Mouse (Mus musculus) MEL (cell line): ENCODE data around the gene Nos1. TPM values are rescaled to one million over a fixed set of nuclear protein-coding genes. Genes with fewer than 3 reads are reported as not detected.

Experiments
- DNase-seq: peaks from one replicate; pipeline ENCODE4 v3.0.0; 2011; ENCODE audit warnings: low read depth, low spot score
- H3K27ac ChIP-seq: 2 replicates; pipeline ENCODE4 v1.5.1; 2012; ENCODE audit warnings: low read depth, mild to moderate bottlenecking, control low read depth, low read length, moderate library complexity; ENCODE audit not compliant: control insufficient read depth
- H3K27me3 ChIP-seq, 2 experiments: fragments of 150-350 bp in 1 of 2; sonication (generic) in 1 of 2; 2 replicates each; pipeline ENCODE4 v1.6.1; 2012; ENCODE audit warnings: low read length in 2 of 2, mild to moderate bottlenecking in 2 of 2, improper control_type of control experiment in 1 of 2, moderate library complexity in 1 of 2; ENCODE audit not compliant: insufficient read depth in 2 of 2, control insufficient read depth in 1 of 2
- H3K36me3 ChIP-seq, 2 experiments: 2 replicates each; pipeline ENCODE4 v1.6.1; 2012 to 2014; ENCODE audit warnings: low read length in 2 of 2, improper control_type of control experiment in 1 of 2, inconsistent platforms in 1 of 2, mild to moderate bottlenecking in 1 of 2; ENCODE audit not compliant: insufficient read depth in 2 of 2, control insufficient read depth in 1 of 2
- H3K4me1 ChIP-seq, 2 experiments: fragments of 150-350 bp in 1 of 2; sonication (generic) in 1 of 2; 2 replicates each; pipeline ENCODE4 v1.6.1; 2012; ENCODE audit warnings: low read length in 2 of 2, improper control_type of control experiment in 1 of 2, mild to moderate bottlenecking in 1 of 2; ENCODE audit not compliant: insufficient read depth in 2 of 2, control insufficient read depth in 1 of 2
- H3K4me3 ChIP-seq, 2 experiments: fragments of 150-350 bp in 1 of 2; sonication (generic) in 1 of 2; 2 replicates each; pipeline ENCODE4 v1.5.1; 2012; ENCODE audit warnings: low read depth in 2 of 2, low read length in 2 of 2, mild to moderate bottlenecking in 2 of 2, moderate library complexity in 2 of 2, control low read depth in 1 of 2, improper control_type of control experiment in 1 of 2; ENCODE audit not compliant: control insufficient read depth in 1 of 2, insufficient read depth in 1 of 2
- H3K79me2 ChIP-seq: 2 replicates; pipeline ENCODE4 v1.6.1; 2012; ENCODE audit warnings: mild to moderate bottlenecking, low read length, moderate library complexity; ENCODE audit not compliant: control insufficient read depth, poor library complexity, insufficient read depth
- H3K9ac ChIP-seq: 2 replicates; pipeline ENCODE4 v1.6.1; 2012; ENCODE audit warnings: low read depth, mild to moderate bottlenecking, control low read depth, low read length, moderate library complexity; ENCODE audit not compliant: control insufficient read depth, poor library complexity, severe bottlenecking
- H3K9me3 ChIP-seq: fragments of 150-350 bp; sonication (generic); replicated peaks from 2 replicates; pipeline ENCODE4 v1.6.1; 2012; ENCODE audit warnings: mild to moderate bottlenecking, low read length, improper control_type of control experiment, moderate library complexity; ENCODE audit not compliant: insufficient read depth
- CHD1 ChIP-seq: IDR thresholded peaks from 2 replicates; pipeline ENCODE4 v1.6.1; 2012; ENCODE audit warnings: low read depth, mild to moderate bottlenecking, inconsistent platforms, low read length, improper control_type of control experiment
- CHD2 ChIP-seq: IDR thresholded peaks from 2 replicates; pipeline ENCODE4 v1.6.1; 2011; ENCODE audit warnings: low read length, improper control_type of control experiment
- E2F4 ChIP-seq: IDR thresholded peaks from 2 replicates; pipeline ENCODE4 v1.6.1; 2011; ENCODE audit warnings: low read depth, low read length, improper control_type of control experiment, borderline replicate concordance
- ELF1 ChIP-seq: IDR thresholded peaks from 2 replicates; pipeline ENCODE4 v1.6.1; 2014; ENCODE audit warnings: low read depth, mild to moderate bottlenecking, inconsistent platforms, low read length, improper control_type of control experiment, moderate library complexity
- ETS1 ChIP-seq: IDR thresholded peaks from 2 replicates; pipeline ENCODE4 v1.6.1; 2012; ENCODE audit warnings: low read depth, mild to moderate bottlenecking, inconsistent platforms, low read length, improper control_type of control experiment, moderate library complexity
- GATA1 ChIP-seq: IDR thresholded peaks from 2 replicates; pipeline ENCODE4 v1.6.1; 2011; ENCODE audit warnings: low read depth, low read length, improper control_type of control experiment
- HCFC1 ChIP-seq: IDR thresholded peaks from 2 replicates; pipeline ENCODE4 v1.6.1; 2012; ENCODE audit warnings: low read depth, mild to moderate bottlenecking, inconsistent platforms, low read length, improper control_type of control experiment, moderate library complexity
- JUND ChIP-seq: IDR thresholded peaks from 2 replicates; pipeline ENCODE4 v1.6.1; 2011; ENCODE audit warnings: low read depth, mild to moderate bottlenecking, improper control_type of control experiment, low read length
- MAX ChIP-seq: IDR thresholded peaks from 2 replicates; pipeline ENCODE4 v1.6.1; 2011; ENCODE audit warnings: low read length, improper control_type of control experiment
- MEF2A ChIP-seq: IDR thresholded peaks from 2 replicates; pipeline ENCODE4 v1.6.1; 2014; ENCODE audit warnings: low read depth, mild to moderate bottlenecking, inconsistent platforms, low read length, improper control_type of control experiment; ENCODE audit not compliant: poor library complexity, insufficient replicate concordance, severe bottlenecking; ENCODE audit errors: extremely low read depth
- MYB ChIP-seq: IDR thresholded peaks from 2 replicates; pipeline ENCODE4 v1.6.1; 2011; ENCODE audit warnings: mild to moderate bottlenecking, low read depth, low read length, improper control_type of control experiment
- MYC ChIP-seq: IDR thresholded peaks from 2 replicates; pipeline ENCODE4 v1.6.1; 2011; ENCODE audit warnings: low read depth, mild to moderate bottlenecking, low read length, improper control_type of control experiment, moderate library complexity
- NELFE ChIP-seq: IDR thresholded peaks from 2 replicates; pipeline ENCODE4 v1.6.1; 2011; ENCODE audit warnings: low read depth, low read length, improper control_type of control experiment
- NRF1 ChIP-seq: IDR thresholded peaks from 2 replicates; pipeline ENCODE4 v1.6.1; 2014; ENCODE audit warnings: low read depth, mild to moderate bottlenecking, inconsistent platforms, low read length, improper control_type of control experiment, moderate library complexity; ENCODE audit not compliant: poor library complexity, insufficient read depth, severe bottlenecking
- POLR2A ChIP-seq, 2 experiments: IDR thresholded peaks; 2 replicates each; pipeline ENCODE4 v1.6.1; 2011 to 2012; ENCODE audit warnings: low read length in 2 of 2, mild to moderate bottlenecking in 2 of 2, control low read depth in 1 of 2, improper control_type of control experiment in 1 of 2, low read depth in 1 of 2, moderate library complexity in 1 of 2; ENCODE audit not compliant: control insufficient read depth in 1 of 2, insufficient read depth in 1 of 2, poor library complexity in 1 of 2
- SMC3 ChIP-seq: IDR thresholded peaks from 2 replicates; pipeline ENCODE4 v1.6.1; 2011; ENCODE audit warnings: low read depth, low read length, improper control_type of control experiment
- TAL1 ChIP-seq: IDR thresholded peaks from 2 replicates; pipeline ENCODE4 v1.6.1; 2012; ENCODE audit warnings: mild to moderate bottlenecking, inconsistent platforms, low read length, moderate library complexity, mixed read lengths
- TBP ChIP-seq: IDR thresholded peaks from 2 replicates; pipeline ENCODE4 v1.8.0; 2011; ENCODE audit warnings: low read depth, low read length, improper control_type of control experiment
- UBTF ChIP-seq: IDR thresholded peaks from 2 replicates; pipeline ENCODE4 v1.6.1; 2012; ENCODE audit warnings: low read depth, mild to moderate bottlenecking, inconsistent platforms, low read length, improper control_type of control experiment, moderate library complexity, borderline replicate concordance; ENCODE audit not compliant: insufficient read depth
- USF1 ChIP-seq: IDR thresholded peaks from 2 replicates; pipeline ENCODE4 v1.6.1; 2014; ENCODE audit warnings: low read depth, mild to moderate bottlenecking, inconsistent platforms, low read length, improper control_type of control experiment, moderate library complexity
- USF2 ChIP-seq, 2 experiments: IDR thresholded peaks; 2 replicates each; pipeline ENCODE4 v1.6.1; 2011 to 2012; ENCODE audit warnings: improper control_type of control experiment in 2 of 2, low read length in 2 of 2, borderline replicate concordance in 1 of 2, inconsistent platforms in 1 of 2, low read depth in 1 of 2, mild to moderate bottlenecking in 1 of 2; ENCODE audit not compliant: insufficient read depth in 1 of 2
- ZKSCAN1 ChIP-seq: IDR thresholded peaks from 2 replicates; pipeline ENCODE4 v1.6.1; 2012; ENCODE audit warnings: low read depth, mild to moderate bottlenecking, inconsistent platforms, low read length, improper control_type of control experiment, moderate library complexity
- ZNF384 ChIP-seq: IDR thresholded peaks from 2 replicates; pipeline ENCODE4 v1.6.1; 2012; ENCODE audit warnings: low read depth, mild to moderate bottlenecking, inconsistent platforms, low read length, improper control_type of control experiment
- polyA plus RNA-seq, 2 experiments: library from polyadenylated mRNA; stranded (reverse) in 1 of 2; unstranded in 1 of 2; fragments of >175 nt in 1 of 2; fragments of >200 nt in 1 of 2; gene quantifications; 2 replicates each; pipeline versions ENCODE4 v1.2.1 to v1.2.4; 2012; ENCODE audit warnings: low replicate concordance in 2 of 2, low read depth in 1 of 2; ENCODE audit not compliant: insufficient read length in 2 of 2, insufficient read depth in 1 of 2, missing spikeins in 1 of 2
- total RNA-seq: library from RNA; depleted of rRNA; stranded (reverse); fragments of 300-350 nt; gene quantifications from 2 replicates; pipeline ENCODE4 v1.2.3, GENCODE M21; 2012

The Nos1 gene
- total and polyA plus RNA-seq, 3 experiments = 0.35 to 1.5 TPM; not detected in 1

DNA sequence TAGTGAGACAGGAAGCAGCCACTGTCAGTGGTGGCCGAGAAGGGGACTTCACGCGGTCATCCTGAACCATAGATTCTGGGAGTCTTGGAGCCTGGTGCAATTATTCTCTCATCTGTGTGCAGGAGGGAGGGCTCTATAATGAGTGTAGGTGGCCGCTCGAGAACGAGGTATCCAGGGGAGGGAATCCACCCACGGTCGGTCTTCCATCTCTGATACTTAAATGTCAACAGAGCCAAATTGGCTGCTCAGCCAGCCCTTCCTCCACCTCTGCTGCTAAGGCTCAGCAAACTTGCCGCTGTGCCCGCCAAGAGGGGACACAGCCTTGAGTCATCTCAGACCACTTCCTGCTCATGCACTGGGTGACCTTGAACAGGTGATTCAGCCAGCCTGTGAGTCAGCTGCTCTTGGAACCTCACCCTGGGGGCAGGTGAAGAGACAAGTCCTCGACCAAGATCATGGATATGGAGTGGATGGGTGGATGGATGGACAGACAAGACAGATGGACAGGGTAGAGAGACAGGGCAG lies 36.1 kb upstream of the Nos1 start:
- no peaks in the 10 kb centered on the region for H3K27me3 ChIP-seq
- H3K4me1 ChIP-seq = no peaks in the 10 kb centered on the region
- no peaks in the 10 kb centered on the region for H3K79me2 ChIP-seq
- H3K9me3 ChIP-seq = no peaks in the 10 kb centered on the region
- no peak for DNase-seq
- H3K27ac ChIP-seq = no peak overlapping the region
- H3K9ac ChIP-seq = no peak overlapping the region
- TF ChIP-seq TAL1 (no peak), ETS1 (no peak), E2F4 (no peak), JUND (no peak), UBTF (no peak), CHD2 (no peak), ZNF384 (no peak), MEF2A (no peak), HCFC1 (no peak), TBP (no peak), MYB (no peak), USF2 (IDR thresholded peaks at IDR 0.05; ENCODE audit: borderline replicate concordance in 1 of 2, insufficient read depth in 1 of 2, low read depth in 1 of 2, low read length in 2 of 2) (no peak), POLR2A (IDR thresholded peaks at IDR 0.05; ENCODE audit: control insufficient read depth in 1 of 2, insufficient read depth in 1 of 2, low read depth in 1 of 2, low read length in 2 of 2, poor library complexity in 1 of 2) (no peak), SMC3 (no peak)
- no peak overlapping the region for H3K4me3 ChIP-seq
- H3K36me3 ChIP-seq = no peaks in the 10 kb centered on the region

DNA sequence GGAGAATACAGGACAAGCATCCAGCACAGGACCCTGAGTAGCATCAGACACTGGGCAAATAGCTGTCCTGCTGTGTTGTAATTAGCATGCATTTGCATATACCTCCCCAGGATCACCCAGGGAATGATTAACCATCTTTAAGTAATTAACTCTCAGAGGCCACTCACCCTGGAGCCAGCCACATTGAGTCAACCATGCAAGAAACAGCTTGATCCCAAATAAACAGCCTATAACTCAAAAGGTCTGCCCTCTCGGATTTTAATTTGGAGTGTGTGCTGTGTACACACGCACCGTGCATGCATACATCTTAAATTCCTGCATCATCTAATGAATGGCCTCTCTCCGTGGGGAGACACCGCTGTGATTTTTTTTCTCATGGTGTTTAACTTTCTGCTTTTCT lies 31.5 kb upstream of the Nos1 start:
- DNase-seq = no peak
- Histone ChIP-seq H3K4me1 (no peaks in the 10 kb centered on the region), H3K27me3 (no peaks in the 10 kb centered on the region), H3K27ac (no peak overlapping the region), H3K4me3 (no peak overlapping the region), H3K9ac (no peak overlapping the region), H3K36me3 (no peaks in the 10 kb centered on the region), H3K79me2 (no peaks in the 10 kb centered on the region), H3K9me3 (no peaks in the 10 kb centered on the region)
- TF ChIP-seq USF2 (IDR thresholded peaks at IDR 0.05; ENCODE audit: borderline replicate concordance in 1 of 2, insufficient read depth in 1 of 2, low read depth in 1 of 2, low read length in 2 of 2) (no peak), ELF1 (no peak), NRF1 (no peak), MAX (no peak), CHD1 (no peak), MEF2A (no peak), USF1 (no peak), NELFE (no peak), GATA1 (no peak), UBTF (no peak), MYC (no peak), ZKSCAN1 (no peak)
